Mouse (Mus musculus): ENCODE measurements around the gene Uba6. TPM values are rescaled to one million over a fixed set of nuclear protein-coding genes. Genes with fewer than 3 reads are reported as not detected.

Uba6 gene
- total RNA-seq, 1 experiment: 36.0 TPM

GRCm38 (mm10) chr5:86068451-86068850 lies 104.2 kb downstream of the Uba6 start:
- H3K9ac ChIP-seq (ENCODE audit: insufficient read depth, low read depth, low read length, poor library complexity, severe bottlenecking): no peak overlapping the region
- no peak overlapping the region for H3K27ac ChIP-seq (ENCODE audit: insufficient read depth, low read depth, low read length, poor library complexity, severe bottlenecking)
- TF ChIP-seq CHD2 (IDR thresholded peaks at IDR 0.05; ENCODE audit: low read depth, low read length) (no peak), ZC3H11A (IDR thresholded peaks at IDR 0.05; ENCODE audit: borderline replicate concordance, low read depth, low read length) (no peak)
- no peak for DNase-seq (ENCODE audit: low read depth, low spot score)
- peaks cover 3% of the 10 kb centered on the region in 2 experiments; a peak in 3 of 4 replicates for H3K4me1 ChIP-seq (ENCODE audit: control insufficient read depth in 2 of 2, insufficient read depth in 2 of 2, low read length in 2 of 2, poor library complexity in 1 of 2)
- no peaks in the 10 kb centered on the region for H3K9me3 ChIP-seq (ENCODE audit: control insufficient read depth, insufficient read depth, low read depth, low read length)
- H3K4me3 ChIP-seq (ENCODE audit: insufficient read depth in 1 of 2, low read depth in 1 of 2, low read length in 2 of 2, poor library complexity in 1 of 2, severe bottlenecking in 1 of 2): no peak overlapping the region
- in situ Hi-C loops (cut with MboI; ENCODE audit: low sequenced_read_pairs in 2 of 2, unreplicated experiment in 2 of 2): no loop called here
- H3K36me3 ChIP-seq (ENCODE audit: control insufficient read depth, insufficient read depth, low read length, poor library complexity, severe bottlenecking): no peaks in the 10 kb centered on the region

DNA sequence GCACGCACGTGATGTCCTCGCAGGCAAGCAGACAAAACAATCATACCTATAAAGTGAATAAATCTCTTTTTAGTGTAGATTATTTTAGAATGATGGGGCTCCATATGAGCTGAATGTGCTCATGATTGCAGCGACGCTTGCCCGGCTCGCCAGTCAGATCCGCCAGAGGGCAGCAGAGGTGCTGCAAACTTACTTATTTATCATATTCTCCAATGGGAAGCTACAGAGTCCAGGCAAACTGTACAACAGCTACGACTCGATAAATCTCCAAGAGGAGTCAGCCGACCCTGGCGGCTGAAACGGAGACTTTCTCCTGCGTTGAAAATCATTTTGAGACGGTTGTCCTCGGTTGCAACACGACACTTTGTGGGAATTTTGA lies 106.1 kb downstream of the Uba6 start:
- peak; percentile 78 for DNase-seq (ENCODE audit: low read depth, low spot score)
- H3K4me1 ChIP-seq (ENCODE audit: control insufficient read depth in 2 of 2, insufficient read depth in 2 of 2, low read length in 2 of 2, poor library complexity in 1 of 2): peaks cover 3 to 5% of the 10 kb centered on the region in 2 experiments; a peak in 3 of 4 replicates
- peak overlapping the region; percentile 41 to 80 for H3K4me3 ChIP-seq (ENCODE audit: insufficient read depth in 1 of 2, low read depth in 1 of 2, low read length in 2 of 2, poor library complexity in 1 of 2, severe bottlenecking in 1 of 2)
- TF ChIP-seq ZNF384 (IDR thresholded peaks at IDR 0.05; ENCODE audit: low read depth, low read length): no peak
- peak; percentile 34; the same call in 1 of the 2 replicates for TF ChIP-seq ZC3H11A (IDR thresholded peaks at IDR 0.05; ENCODE audit: borderline replicate concordance, low read depth, low read length)
- peak overlapping the region; percentile 70 for H3K9ac ChIP-seq (ENCODE audit: insufficient read depth, low read depth, low read length, poor library complexity, severe bottlenecking)
- in situ Hi-C loops (cut with MboI; ENCODE audit: low sequenced_read_pairs in 2 of 2, unreplicated experiment in 2 of 2): no loop called here
- H3K36me3 ChIP-seq (ENCODE audit: control insufficient read depth, insufficient read depth, low read length, poor library complexity, severe bottlenecking): no peaks in the 10 kb centered on the region
- no peaks in the 10 kb centered on the region for H3K9me3 ChIP-seq (ENCODE audit: control insufficient read depth, insufficient read depth, low read depth, low read length)
- no peak overlapping the region for H3K27ac ChIP-seq (ENCODE audit: insufficient read depth, low read depth, low read length, poor library complexity, severe bottlenecking)

GRCm38 (mm10) chr5:86065876-86066550 lies 106.6 kb downstream of the Uba6 start:
- peaks cover 3 to 5% of the 10 kb centered on the region in 2 experiments; a peak in 3 of 4 replicates for H3K4me1 ChIP-seq (ENCODE audit: control insufficient read depth in 2 of 2, insufficient read depth in 2 of 2, low read length in 2 of 2, poor library complexity in 1 of 2)
- H3K27ac ChIP-seq (ENCODE audit: insufficient read depth, low read depth, low read length, poor library complexity, severe bottlenecking): no peak overlapping the region
- in situ Hi-C loops (cut with MboI; ENCODE audit: low sequenced_read_pairs in 2 of 2, unreplicated experiment in 2 of 2): no loop called here
- H3K9me3 ChIP-seq (ENCODE audit: control insufficient read depth, insufficient read depth, low read depth, low read length): no peaks in the 10 kb centered on the region
- peak overlapping the region; percentile 70 for H3K9ac ChIP-seq (ENCODE audit: insufficient read depth, low read depth, low read length, poor library complexity, severe bottlenecking)
- TF ChIP-seq ZC3H11A (IDR thresholded peaks at IDR 0.05; ENCODE audit: borderline replicate concordance, low read depth, low read length) (no peak), ZNF384 (IDR thresholded peaks at IDR 0.05; ENCODE audit: low read depth, low read length) (no peak), CHD2 (IDR thresholded peaks at IDR 0.05; ENCODE audit: low read depth, low read length) (no peak), MAFK (IDR thresholded peaks at IDR 0.05; ENCODE audit: insufficient read depth, low read depth, low read length) (no peak), HCFC1 (IDR thresholded peaks at IDR 0.05; ENCODE audit: borderline replicate concordance, insufficient read depth, low read length) (no peak)
- H3K36me3 ChIP-seq (ENCODE audit: control insufficient read depth, insufficient read depth, low read length, poor library complexity, severe bottlenecking): no peaks in the 10 kb centered on the region
- no peak for DNase-seq (ENCODE audit: low read depth, low spot score)
- peak overlapping the region; percentile 66 to 80 for H3K4me3 ChIP-seq (ENCODE audit: insufficient read depth in 1 of 2, low read depth in 1 of 2, low read length in 2 of 2, poor library complexity in 1 of 2, severe bottlenecking in 1 of 2)

DNA sequence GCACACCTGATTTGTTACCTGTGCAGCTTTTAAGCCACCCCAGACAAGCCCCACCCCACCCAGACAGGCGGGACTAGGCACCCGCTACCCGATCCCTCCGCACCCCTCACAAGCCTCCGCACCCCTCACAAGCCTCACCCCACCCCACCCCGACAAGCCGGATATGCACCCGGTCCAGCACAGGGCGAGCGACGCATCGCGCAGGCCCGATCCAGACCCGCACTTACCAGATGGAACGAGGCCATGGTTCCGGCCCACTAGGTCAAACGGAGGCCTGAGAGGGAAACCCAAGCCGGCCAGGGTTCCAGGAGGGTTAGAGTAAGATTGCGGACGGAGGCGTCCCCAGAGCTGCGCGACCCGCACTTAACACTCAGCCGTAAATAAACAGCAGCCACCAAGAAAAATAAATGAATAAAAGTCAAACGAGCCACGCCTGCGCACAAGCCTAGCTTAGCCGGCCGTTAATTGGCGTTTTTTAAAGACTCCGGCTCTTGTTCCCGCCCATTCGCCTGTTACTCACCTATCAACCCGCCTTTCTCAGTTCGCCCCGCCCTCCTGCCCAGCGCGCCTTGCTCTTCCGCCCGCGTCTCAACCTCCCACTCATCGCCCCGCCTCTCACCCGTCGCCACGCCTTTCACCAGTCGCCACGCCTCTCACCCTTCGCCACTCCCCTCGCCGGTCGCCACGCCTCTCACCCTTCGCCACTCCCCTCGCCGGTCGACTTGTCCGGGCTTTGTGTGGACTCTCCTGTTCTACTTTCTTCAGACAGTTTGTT lies 107.3 kb downstream of the Uba6 start, which contains the start of gene Cenpc1:
Gene Cenpc1, minus strand, starts transcription at position 483 of the 775 bp plus-strand sequence.
- peaks cover 3 to 5% of the 10 kb centered on the region in 2 experiments; a peak in 3 of 4 replicates for H3K4me1 ChIP-seq (ENCODE audit: control insufficient read depth in 2 of 2, insufficient read depth in 2 of 2, low read length in 2 of 2, poor library complexity in 1 of 2)
- peak within 1 kb of the TSS; percentile 92 for H3K9ac ChIP-seq (ENCODE audit: insufficient read depth, low read depth, low read length, poor library complexity, severe bottlenecking)
- peak within 1 kb of the TSS; percentile 84 to 94 for H3K4me3 ChIP-seq (ENCODE audit: insufficient read depth in 1 of 2, low read depth in 1 of 2, low read length in 2 of 2, poor library complexity in 1 of 2, severe bottlenecking in 1 of 2)
- TF ChIP-seq ZC3H11A (IDR thresholded peaks at IDR 0.05; ENCODE audit: borderline replicate concordance, low read depth, low read length) (no peak), CHD2 (IDR thresholded peaks at IDR 0.05; ENCODE audit: low read depth, low read length) (no peak; the same call in 1 of the 2 replicates), MAFK (IDR thresholded peaks at IDR 0.05; ENCODE audit: insufficient read depth, low read depth, low read length) (no peak), ZNF384 (IDR thresholded peaks at IDR 0.05; ENCODE audit: low read depth, low read length) (no peak), HCFC1 (IDR thresholded peaks at IDR 0.05; ENCODE audit: borderline replicate concordance, insufficient read depth, low read length) (no peak)
- H3K36me3 ChIP-seq (ENCODE audit: control insufficient read depth, insufficient read depth, low read length, poor library complexity, severe bottlenecking): no peaks in the 10 kb centered on the region
- in situ Hi-C loops (cut with MboI; ENCODE audit: low sequenced_read_pairs in 2 of 2, unreplicated experiment in 2 of 2): no loop called here
- peak; percentile 99 for DNase-seq (ENCODE audit: low read depth, low spot score)
- H3K9me3 ChIP-seq (ENCODE audit: control insufficient read depth, insufficient read depth, low read depth, low read length): no peaks in the 10 kb centered on the region
- peak within 1 kb of the TSS; percentile 92 for H3K27ac ChIP-seq (ENCODE audit: insufficient read depth, low read depth, low read length, poor library complexity, severe bottlenecking)
